Mouse (Mus musculus) olfactory bulb, adult 2 months (tissue): ENCODE results near the gene Ccn5. TPM values are rescaled to one million over a fixed set of nuclear protein-coding genes. Genes with fewer than 3 reads are reported as not detected.

Experiments
- H3K27ac ChIP-seq: fragments of 200-500 bp; 2 replicates; pipeline ENCODE4 v1.5.1; 2012; ENCODE audit warnings: low read depth, low read length; ENCODE audit not compliant: insufficient read depth
- H3K4me1 ChIP-seq: fragments of 200-500 bp; 2 replicates; pipeline ENCODE4 v1.6.1; 2012; ENCODE audit warnings: low read length; ENCODE audit not compliant: control insufficient read depth, insufficient read depth
- H3K4me3 ChIP-seq: fragments of 200-500 bp; 2 replicates; pipeline ENCODE4 v1.5.1; 2012; ENCODE audit warnings: mild to moderate bottlenecking, low read depth, low read length, moderate library complexity; ENCODE audit not compliant: insufficient read depth
- CTCF ChIP-seq: fragments of 200-500 bp; IDR thresholded peaks from 2 replicates; pipeline ENCODE4 v1.5.1; 2012; ENCODE audit warnings: low read depth, mild to moderate bottlenecking, low read length, moderate library complexity; ENCODE audit not compliant: insufficient read depth
- POLR2A ChIP-seq: fragments of 200-500 bp; IDR thresholded peaks from 2 replicates; pipeline ENCODE4 v1.6.1; 2012; ENCODE audit warnings: mild to moderate bottlenecking, low read depth, low read length, moderate library complexity; ENCODE audit not compliant: insufficient read depth
- WGBS: fragments of 180-500 bp; shearing (Covaris S2); methylation state at CpG from one replicate; pipeline ENCODE4 v1.1.7; 2018; 5-methylcytosine and 5-hydroxymethylcytosine counted together
- polyA plus RNA-seq: library from polyadenylated mRNA; stranded (reverse); fragments of >200 nt; gene quantifications from 2 replicates; pipeline ENCODE4 v1.2.4, GENCODE M21; 2012; ENCODE audit warnings: low replicate concordance; ENCODE audit not compliant: missing spikeins, insufficient read depth, insufficient read length

Gene Ccn5
- polyA plus RNA-seq, 1 experiment, result not detected

DNA sequence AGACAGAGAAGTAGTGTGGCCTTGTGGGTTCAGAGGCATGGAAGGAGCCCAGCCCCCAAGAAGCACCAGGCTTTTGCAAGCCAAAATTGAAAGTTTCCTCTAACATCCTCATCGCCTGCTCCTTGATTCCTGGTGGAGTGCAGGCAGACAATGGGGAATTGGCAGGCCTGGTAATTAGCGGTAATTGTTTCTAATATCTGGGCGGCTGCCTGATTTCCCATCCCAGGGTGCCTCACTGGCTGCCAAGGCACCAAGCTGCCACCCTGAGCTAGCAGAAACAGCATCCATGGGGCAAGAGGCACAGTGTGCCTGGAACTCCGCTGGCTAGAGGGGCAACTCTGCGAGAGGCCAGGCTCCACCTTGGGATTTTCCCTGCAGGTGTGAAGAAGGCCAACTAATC is 49.1 kb downstream of the Ccn5 start:
- WGBS, result 20% methylated on average over 5 of the region's 5 CpGs
- H3K4me1 ChIP-seq, result peaks cover 15% of the 10 kb centered on the region
- H3K27ac ChIP-seq, result no peak overlapping the region
- no peak overlapping the region for H3K4me3 ChIP-seq
- no peak for TF ChIP-seq POLR2A
- no peak for TF ChIP-seq CTCF

DNA sequence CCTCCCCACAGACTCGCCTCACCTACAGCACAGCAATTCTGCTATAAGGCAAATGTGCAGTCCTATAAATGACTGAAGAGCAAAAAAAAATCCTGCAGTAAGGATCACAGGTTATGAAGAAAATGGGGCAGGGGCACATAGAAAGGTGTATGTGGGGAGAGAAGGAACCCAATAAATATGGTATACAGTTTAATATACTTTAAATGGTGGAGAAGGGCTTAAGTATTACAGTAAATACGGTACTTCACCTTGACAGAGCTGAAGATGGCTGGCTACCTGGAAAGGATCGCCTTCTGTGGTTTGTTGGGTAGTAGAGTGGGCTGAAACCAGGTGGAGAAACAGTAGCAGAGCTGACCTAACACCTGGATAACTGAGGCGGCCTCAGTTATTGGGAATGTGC is 50.6 kb downstream of the Ccn5 start:
- no peak overlapping the region for H3K27ac ChIP-seq
- TF ChIP-seq CTCF (no peak), POLR2A (no peak)
- peaks cover 26% of the 10 kb centered on the region for H3K4me1 ChIP-seq
- whole genome bisulfite sequencing, result 94% methylated on average over 4 of the region's 4 CpGs
- H3K4me3 ChIP-seq, result no peak overlapping the region

DNA sequence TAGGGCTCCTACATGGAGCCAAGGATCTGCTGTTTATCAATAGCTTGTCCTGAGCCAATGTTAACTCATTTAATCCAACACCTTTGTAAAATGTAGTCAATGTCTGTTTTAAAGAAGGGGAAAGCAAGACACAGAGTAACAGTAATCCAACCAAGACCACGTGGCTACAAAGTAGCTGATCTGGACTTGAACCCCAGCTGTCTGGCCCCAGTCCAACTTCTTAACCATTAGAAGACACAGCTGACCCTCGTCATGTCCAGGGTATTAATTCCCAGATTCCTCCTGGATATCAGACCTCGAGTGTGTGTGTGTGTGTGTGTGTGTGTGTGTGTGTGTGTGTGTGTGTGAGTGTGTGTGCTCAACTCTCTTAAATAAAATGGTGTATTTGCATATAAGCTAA is 51.2 kb downstream of the Ccn5 start:
- TF ChIP-seq CTCF, result no peak
- TF ChIP-seq POLR2A, result no peak
- Histone ChIP-seq H3K4me3 (no peak overlapping the region), H3K27ac (no peak overlapping the region), H3K4me1 (peaks cover 32% of the 10 kb centered on the region)
- WGBS, result 64% methylated on average over 3 of the region's 3 CpGs

DNA sequence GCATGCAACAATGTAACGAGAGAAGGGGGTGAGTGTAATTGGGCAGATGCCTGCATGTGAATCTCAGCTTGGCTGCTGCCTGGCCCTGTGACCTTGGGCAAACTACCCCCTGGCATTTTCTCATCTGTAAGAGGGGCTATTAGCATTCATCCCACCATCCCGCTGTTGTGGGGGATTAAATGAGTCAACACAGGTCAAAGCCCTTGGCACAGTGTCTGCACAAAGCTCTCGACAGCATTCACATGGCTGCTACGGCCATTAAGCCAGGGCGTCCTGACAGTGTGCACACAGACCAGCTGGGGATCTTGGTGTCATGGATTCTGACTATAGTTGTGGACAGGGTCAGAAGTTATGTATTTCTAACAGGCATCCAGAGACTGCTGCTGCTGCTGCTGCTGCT is 54.2 kb downstream of the Ccn5 start:
- no peak for TF ChIP-seq CTCF
- no peak for TF ChIP-seq POLR2A
- no peak overlapping the region for H3K27ac ChIP-seq
- 64% methylated on average over 5 of the region's 5 CpGs for WGBS
- H3K4me1 ChIP-seq, result peaks cover 34% of the 10 kb centered on the region
- no peak overlapping the region for H3K4me3 ChIP-seq

DNA sequence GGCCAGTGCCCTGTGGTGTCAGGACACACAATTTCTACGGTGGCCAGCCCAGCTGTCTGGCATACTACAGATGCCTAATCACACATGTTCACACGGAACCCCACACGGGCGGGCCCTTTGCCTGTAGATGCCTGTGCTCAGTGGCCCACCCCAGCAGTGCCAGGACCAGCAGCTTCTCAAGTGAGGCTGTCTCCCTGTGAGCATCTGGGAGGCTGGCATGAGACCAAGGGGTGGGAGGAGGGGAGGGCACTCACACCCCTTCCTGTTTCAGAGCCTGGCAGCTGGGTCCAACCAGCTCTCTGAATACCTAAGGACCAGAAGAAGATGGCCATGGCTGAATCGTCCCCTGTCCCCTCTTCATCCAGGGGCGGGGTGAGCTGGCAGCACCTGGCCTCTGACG is 54.8 kb downstream of the Ccn5 start:
- TF ChIP-seq POLR2A, result no peak
- no peak for TF ChIP-seq CTCF
- WGBS, result 45% methylated on average over 7 of the region's 7 CpGs
- no peak overlapping the region for H3K27ac ChIP-seq

DNA sequence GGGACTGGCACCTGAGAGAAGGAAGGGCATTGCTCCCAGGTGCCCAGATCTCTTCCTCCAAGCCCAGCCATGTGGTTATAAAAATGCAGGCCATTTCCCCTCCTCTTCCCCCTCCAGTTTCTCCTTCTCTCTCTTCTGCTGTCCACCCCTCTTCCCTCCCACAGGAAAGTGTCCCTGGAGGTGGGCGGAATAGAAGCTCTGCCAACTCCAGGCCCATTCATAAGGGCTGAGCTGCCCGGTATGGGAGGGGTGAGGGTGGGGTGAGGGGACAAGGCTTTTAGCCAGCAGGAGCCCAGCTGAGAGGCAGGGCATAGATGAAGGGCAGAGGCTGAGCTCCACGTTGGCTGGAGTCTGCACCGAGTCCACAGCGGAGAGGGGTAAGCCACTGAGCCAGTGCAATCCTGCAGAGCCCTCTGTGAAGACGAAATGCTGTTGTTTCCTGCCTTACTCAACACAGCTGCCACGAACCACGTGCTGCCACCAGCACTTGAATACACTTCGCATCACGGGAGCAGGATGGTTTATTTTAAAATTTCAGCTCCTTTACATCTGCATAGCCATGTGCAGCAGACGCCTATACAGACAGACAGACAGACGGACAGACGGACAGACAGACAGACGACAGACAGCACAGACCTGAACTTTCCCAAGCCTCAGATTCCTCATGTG is 56.3 kb downstream of the Ccn5 start:
- 39% methylated on average over 14 of the region's 14 CpGs for WGBS
- 0 out of 2 replicates have a peak overlapping the region, but pooled peaks have one; percentile 5 for H3K27ac ChIP-seq
- H3K4me1 ChIP-seq, result peaks cover 26% of the 10 kb centered on the region
- no peak for TF ChIP-seq POLR2A
- TF ChIP-seq CTCF, result no peak
- H3K4me3 ChIP-seq, result no peak overlapping the region

More for the DNA sequence above, 54.8 kb downstream of the Ccn5 start:
- H3K4me3 ChIP-seq, result no peak overlapping the region
- peaks cover 28% of the 10 kb centered on the region for H3K4me1 ChIP-seq

DNA sequence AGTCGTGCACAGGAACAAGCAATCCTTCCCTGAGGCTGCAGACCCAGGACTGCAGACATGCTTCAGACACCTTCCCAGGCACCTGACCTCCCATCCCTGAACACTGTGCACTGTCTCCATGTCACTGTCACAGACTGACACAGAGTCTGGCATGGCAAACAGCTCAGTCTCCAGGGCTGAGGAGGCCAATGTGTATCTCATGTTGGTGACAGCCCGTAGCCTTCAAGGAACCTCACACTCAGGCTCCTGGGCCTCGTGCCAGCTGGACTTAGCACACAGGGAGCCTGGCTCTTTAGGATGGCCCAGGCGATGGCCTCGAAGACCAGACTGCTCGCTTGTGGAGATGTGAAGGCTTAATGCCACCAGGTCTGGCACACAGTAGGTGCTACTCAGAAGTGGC is 60.2 kb downstream of the Ccn5 start:
- no peak overlapping the region for H3K4me3 ChIP-seq
- TF ChIP-seq POLR2A (no peak), CTCF (no peak)
- H3K27ac ChIP-seq, result no peak overlapping the region
- H3K4me1 ChIP-seq, result peaks cover 22% of the 10 kb centered on the region
- 71% methylated on average over 6 of the region's 6 CpGs for WGBS

Other genes with a start within 250 kb of the Ccn5 start
- not detected in 2 replicates for gene Ttpal, start 218.5 kb upstream of the Ccn5 start, polyA plus RNA-seq
- gene Serinc3, start 175.7 kb upstream of the Ccn5 start, polyA plus RNA-seq, result 82.6 TPM in 1 of 2 replicates, not detected in the other
- gene Pkig, start 162.5 kb upstream of the Ccn5 start, polyA plus RNA-seq, result not detected in 2 replicates
- gene Ada, start 70.6 kb upstream of the Ccn5 start, polyA plus RNA-seq, result not detected in 2 replicates
- gene Kcnk15, start 32.8 kb downstream of the Ccn5 start, polyA plus RNA-seq, result not detected in 2 replicates
- gene Rims4, start 97.8 kb downstream of the Ccn5 start, polyA plus RNA-seq, result not detected in 2 replicates
- gene Ywhab, start 174.1 kb downstream of the Ccn5 start, polyA plus RNA-seq, result 463 TPM in 1 of 2 replicates, not detected in the other
- not detected in 2 replicates for gene Pabpc1l, start 204.6 kb downstream of the Ccn5 start, polyA plus RNA-seq
- gene Stk4, start 249.5 kb downstream of the Ccn5 start, polyA plus RNA-seq, result 150 TPM in 1 of 2 replicates, not detected in the other